Mouse (Mus musculus) limb, embryonic 14.5 days (tissue): ENCODE data around the gene Epha5. TPM values are rescaled to one million over a fixed set of nuclear protein-coding genes. Genes with fewer than 3 reads are reported as not detected.

Source experiments
- ATAC-seq: fragments of 200-750 bp; cut with Nextera tagmentation; 2 replicates; pipeline ENCODE4 v1.8.0; 2017; ENCODE audit warnings: low read depth, moderate number of reproducible peaks, moderate TSS enrichment; ENCODE audit not compliant: low FRiP score
- DNase-seq: peaks from one replicate; pipeline ENCODE4 v3.0.0-alpha.2; 2015; ENCODE audit warnings: low spot score
- H3K27ac ChIP-seq: fragments of 300-500 bp; sonication (generic); replicated peaks from 2 replicates; pipeline ENCODE4 v1.5.1; 2014; ENCODE audit warnings: low read depth, mild to moderate bottlenecking, low read length, moderate library complexity, mixed read lengths
- H3K27me3 ChIP-seq: fragments of 300-500 bp; sonication (generic); 2 replicates; pipeline ENCODE4 v1.6.1; 2014; ENCODE audit warnings: low read length, mixed read lengths; ENCODE audit not compliant: control insufficient read depth, insufficient read depth
- H3K36me3 ChIP-seq: fragments of 300-500 bp; sonication (generic); 2 replicates; pipeline ENCODE4 v1.6.1; 2014; ENCODE audit warnings: mild to moderate bottlenecking, low read length, moderate library complexity, mixed read lengths; ENCODE audit not compliant: control insufficient read depth, insufficient read depth
- H3K4me1 ChIP-seq: fragments of 300-500 bp; sonication (generic); 2 replicates; pipeline ENCODE4 v1.6.1; 2014; ENCODE audit warnings: antibody characterized with exemption, low read length, mixed read lengths; ENCODE audit not compliant: control insufficient read depth, insufficient read depth
- H3K4me2 ChIP-seq: fragments of 300-500 bp; sonication (generic); replicated peaks from 2 replicates; pipeline ENCODE4 v1.6.1; 2014; ENCODE audit warnings: low read depth, mild to moderate bottlenecking, low read length, moderate library complexity; ENCODE audit not compliant: severe bottlenecking
- H3K4me3 ChIP-seq: fragments of 300-500 bp; sonication (generic); replicated peaks from 2 replicates; pipeline ENCODE4 v1.5.1; 2014; ENCODE audit warnings: low read length
- H3K9ac ChIP-seq: fragments of 300-500 bp; sonication (generic); 2 replicates; pipeline ENCODE4 v1.6.1; 2014; ENCODE audit warnings: mild to moderate bottlenecking, low read depth, low read length, moderate library complexity; ENCODE audit not compliant: severe bottlenecking
- H3K9me3 ChIP-seq: fragments of 300-500 bp; sonication (generic); 2 replicates; pipeline ENCODE4 v1.6.1; 2016; ENCODE audit warnings: low read length; ENCODE audit not compliant: control insufficient read depth
- POLR2A ChIP-seq: fragments of 200-500 bp; IDR thresholded peaks from 2 replicates; pipeline ENCODE4 v1.8.0; 2012; ENCODE audit warnings: inconsistent platforms, mild to moderate bottlenecking, moderate library complexity, borderline replicate concordance; ENCODE audit not compliant: insufficient read depth, insufficient read length; ENCODE audit errors: extremely low read depth
- WGBS: fragments of 180-500 bp; shearing (Covaris S2); extraction: QIAGEN DNeasy Blood & Tissue Kit; methylation state at CpG from one replicate; pipeline ENCODE4 v1.1.7; 2014; 5-methylcytosine and 5-hydroxymethylcytosine counted together
- polyA plus RNA-seq, 2 experiments: library from polyadenylated mRNA; depleted of rRNA in 1 of 2; stranded (reverse) in 1 of 2; unstranded in 1 of 2; fragments of >200 nt; fragmentation: Nextera tagmentation in 1 of 2; extraction: Ambion mirVana in 1 of 2; gene quantifications; 2 replicates each; pipeline versions ENCODE4 v1.2.1 to v1.2.3; 2012 to 2014

The Epha5 gene
- polyA plus RNA-seq, 2 experiments = 4.0 to 6.2 TPM

DNA sequence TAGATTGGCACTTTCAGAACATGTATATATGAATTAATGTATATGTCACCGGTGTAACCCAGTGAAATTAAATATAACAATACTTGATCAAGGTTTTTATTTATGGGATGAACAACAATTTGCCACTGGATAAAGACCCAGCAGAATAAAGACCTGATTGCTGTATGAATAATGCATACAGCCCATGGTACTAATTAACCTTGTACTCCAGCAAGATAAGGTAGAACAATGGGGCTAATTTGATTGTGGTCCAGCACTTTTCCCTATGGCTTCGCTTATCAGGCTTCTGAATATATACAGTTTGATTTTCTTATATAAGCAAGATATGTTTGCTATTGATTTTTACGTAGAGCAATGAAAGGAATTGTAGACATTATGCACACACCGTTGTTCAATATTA, 103.6 kb downstream of the Epha5 start:
- Histone ChIP-seq H3K36me3 (no peaks in the 10 kb centered on the region), H3K4me1 (no peaks in the 10 kb centered on the region), H3K27me3 (no peaks in the 10 kb centered on the region), H3K9ac (no peak overlapping the region), H3K9me3 (no peaks in the 10 kb centered on the region), H3K4me3 (no peak overlapping the region), H3K4me2 (no peak overlapping the region), H3K27ac (no peak overlapping the region)
- no peak for ATAC-seq
- TF ChIP-seq POLR2A = no peak
- 87% methylated on average over 4 of the region's 4 CpGs for WGBS
- no peak for DNase-seq

DNA sequence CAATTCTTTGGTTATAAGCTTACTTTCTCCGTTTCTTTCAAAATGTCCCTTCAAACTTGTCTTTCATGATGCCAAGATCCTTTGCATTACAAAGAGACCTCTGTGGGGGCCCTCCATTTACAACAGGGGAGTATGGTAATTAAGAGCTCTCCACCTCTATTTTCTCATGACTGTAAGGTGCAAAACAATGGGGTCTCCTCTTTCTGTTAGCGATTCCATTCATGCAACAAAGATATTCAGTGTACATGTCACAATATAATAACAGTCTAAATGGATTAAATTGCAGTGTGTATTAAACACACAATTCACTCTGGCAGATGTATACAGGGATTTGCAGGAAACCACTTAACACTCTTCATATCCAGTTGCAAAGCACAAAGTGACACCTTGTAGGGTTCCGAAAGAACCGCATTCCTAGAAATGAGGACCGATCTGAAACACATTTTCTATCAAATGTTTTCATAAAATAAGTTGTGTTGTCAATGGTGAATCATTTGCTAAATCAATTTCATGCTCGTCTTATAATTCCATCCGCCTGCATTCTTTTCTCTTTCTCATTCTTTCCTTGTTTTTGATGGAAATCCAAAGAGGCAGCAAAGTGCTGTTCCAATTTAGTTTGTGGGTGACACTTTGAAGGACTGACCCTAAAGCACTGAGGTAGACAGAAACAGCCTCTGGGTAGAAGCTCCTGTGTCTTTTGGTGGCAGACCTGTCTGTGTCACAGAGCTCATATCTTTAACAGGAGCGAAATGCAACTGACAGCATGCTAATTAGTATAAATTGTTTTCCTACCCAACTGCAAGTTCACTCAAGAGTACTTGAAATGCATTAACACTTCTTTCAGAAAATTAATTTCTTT, 118.1 kb downstream of the Epha5 start:
- TF ChIP-seq POLR2A = no peak
- no peak overlapping the region for H3K27ac ChIP-seq
- DNase-seq = no peak
- H3K4me1 ChIP-seq = no peaks in the 10 kb centered on the region
- no peaks in the 10 kb centered on the region for H3K36me3 ChIP-seq
- H3K4me3 ChIP-seq = no peak overlapping the region
- no peak overlapping the region for H3K4me2 ChIP-seq
- H3K9ac ChIP-seq = no peak overlapping the region
- WGBS = 43% methylated on average over 8 of the region's 8 CpGs
- H3K27me3 ChIP-seq = no peaks in the 10 kb centered on the region
- no peaks in the 10 kb centered on the region for H3K9me3 ChIP-seq
- ATAC-seq = no peak

GRCm38 (mm10) chr5:84289429-84289977, 127.7 kb downstream of the Epha5 start:
- WGBS = 61% methylated on average over 3 of the region's 3 CpGs
- DNase-seq (no peak), ATAC-seq (no peak)
- no peak overlapping the region for H3K4me3 ChIP-seq
- TF ChIP-seq POLR2A = no peak
- no peaks in the 10 kb centered on the region for H3K36me3 ChIP-seq
- no peaks in the 10 kb centered on the region for H3K4me1 ChIP-seq
- no peaks in the 10 kb centered on the region for H3K9me3 ChIP-seq
- no peak overlapping the region for H3K9ac ChIP-seq
- H3K27ac ChIP-seq = no peak overlapping the region
- no peaks in the 10 kb centered on the region for H3K27me3 ChIP-seq
- no peak overlapping the region for H3K4me2 ChIP-seq

DNA sequence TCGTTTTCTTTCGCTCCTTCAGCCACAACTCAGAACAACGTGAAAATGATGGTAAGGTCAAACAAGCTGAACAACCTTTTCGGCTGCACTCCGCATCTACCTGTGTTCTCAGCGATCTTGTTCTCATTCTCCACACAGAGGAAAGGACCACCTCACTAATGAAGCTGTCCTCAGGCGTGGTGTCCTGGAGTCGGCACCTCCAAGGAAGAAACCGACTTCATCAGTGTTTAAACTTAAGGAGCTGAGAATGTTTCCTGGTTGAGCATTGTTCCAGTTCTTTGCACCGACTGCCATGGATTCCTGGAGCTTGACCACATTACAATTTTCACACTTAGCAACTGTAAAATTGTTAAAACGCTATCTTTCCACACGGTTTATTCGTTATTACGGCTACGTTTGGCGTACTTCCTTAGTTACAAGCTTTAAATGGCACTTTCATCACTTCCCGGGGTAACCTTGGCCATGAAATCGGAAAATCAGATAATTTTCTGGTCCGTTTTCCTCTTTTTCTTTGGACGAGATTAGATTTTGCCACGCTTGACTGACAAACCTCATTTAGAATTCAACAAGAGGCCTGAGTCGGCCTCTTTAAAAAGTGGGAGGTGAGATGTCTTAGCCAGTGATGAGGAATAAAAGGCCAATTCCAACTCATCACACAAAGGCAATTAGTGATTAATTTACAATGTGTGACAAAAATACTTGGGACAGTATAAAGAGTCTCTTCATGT, 135.7 kb downstream of the Epha5 start:
- DNase-seq (no peak), ATAC-seq (no peak)
- TF ChIP-seq POLR2A = no peak
- H3K4me1 ChIP-seq = no peaks in the 10 kb centered on the region
- no peak overlapping the region for H3K4me3 ChIP-seq
- 78% methylated on average over 22 of the region's 22 CpGs for WGBS
- H3K4me2 ChIP-seq = no peak overlapping the region
- H3K36me3 ChIP-seq = no peaks in the 10 kb centered on the region
- H3K9ac ChIP-seq = no peak overlapping the region
- no peak overlapping the region for H3K27ac ChIP-seq
- H3K27me3 ChIP-seq = no peaks in the 10 kb centered on the region
- no peaks in the 10 kb centered on the region for H3K9me3 ChIP-seq

GRCm38 (mm10) chr5:84276996-84277395, 140.2 kb downstream of the Epha5 start:
- 90% methylated on average over 1 of the region's 1 CpGs for WGBS
- H3K4me1 ChIP-seq = no peaks in the 10 kb centered on the region
- no peak for TF ChIP-seq POLR2A
- ATAC-seq = no peak
- H3K4me2 ChIP-seq = no peak overlapping the region
- H3K27ac ChIP-seq = no peak overlapping the region
- H3K36me3 ChIP-seq = no peaks in the 10 kb centered on the region
- no peak for DNase-seq
- H3K4me3 ChIP-seq = no peak overlapping the region
- H3K9me3 ChIP-seq = no peaks in the 10 kb centered on the region
- no peaks in the 10 kb centered on the region for H3K27me3 ChIP-seq
- no peak overlapping the region for H3K9ac ChIP-seq
